Mouse (Mus musculus): ENCODE measurements at regions not wholly inside any gene's neighbourhood (a gene's known extent, or its start where the extent isn't known, plus 50 kb on each side); places are given as distances from the start of the nearest gene placed in this dataset.
A peak's percentile ranks its signal among the peaks of the same experiment; 100 is the strongest.
"Not testable (repeated sequence)": the region's sequence is repeated elsewhere in the genome, so short reads cannot be mapped to it uniquely, and the experiment has no call there.

DNA sequence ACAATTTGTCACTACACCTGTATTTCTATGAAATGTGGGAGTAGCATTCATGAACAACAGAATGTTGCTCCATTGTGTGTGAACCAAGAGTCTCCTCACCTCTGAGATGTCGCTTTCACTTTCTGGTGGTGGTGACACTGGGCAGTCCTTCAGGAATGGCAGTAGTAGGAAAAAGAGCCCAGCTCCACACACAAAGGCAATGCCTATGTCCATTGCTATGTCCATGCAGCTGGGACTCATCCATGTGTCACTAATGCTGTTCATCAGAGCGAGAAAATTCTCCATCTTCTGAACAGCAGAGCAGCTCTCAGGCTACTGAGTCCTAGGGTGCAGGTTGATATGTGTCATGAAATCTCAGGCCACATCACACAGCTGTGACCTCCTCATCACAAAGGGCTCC, 65.0 kb upstream of the Gm30302 start:
- not testable (repeated sequence) for H3K27me3 ChIP-seq (ENCODE audit: control insufficient read depth, insufficient read depth, low read length); H3K27ac ChIP-seq (ENCODE audit: control insufficient read depth, insufficient read depth, low read depth, low read length); H3K36me3 ChIP-seq (ENCODE audit: control insufficient read depth, insufficient read depth, low read length); H3K4me1 ChIP-seq (ENCODE audit: control insufficient read depth, insufficient read depth, low read length)
- peak overlapping the region; percentile 58; the same call in 1 of the 2 replicates for H3K4me3 ChIP-seq (ENCODE audit: control insufficient read depth, low read depth, low read length)

DNA sequence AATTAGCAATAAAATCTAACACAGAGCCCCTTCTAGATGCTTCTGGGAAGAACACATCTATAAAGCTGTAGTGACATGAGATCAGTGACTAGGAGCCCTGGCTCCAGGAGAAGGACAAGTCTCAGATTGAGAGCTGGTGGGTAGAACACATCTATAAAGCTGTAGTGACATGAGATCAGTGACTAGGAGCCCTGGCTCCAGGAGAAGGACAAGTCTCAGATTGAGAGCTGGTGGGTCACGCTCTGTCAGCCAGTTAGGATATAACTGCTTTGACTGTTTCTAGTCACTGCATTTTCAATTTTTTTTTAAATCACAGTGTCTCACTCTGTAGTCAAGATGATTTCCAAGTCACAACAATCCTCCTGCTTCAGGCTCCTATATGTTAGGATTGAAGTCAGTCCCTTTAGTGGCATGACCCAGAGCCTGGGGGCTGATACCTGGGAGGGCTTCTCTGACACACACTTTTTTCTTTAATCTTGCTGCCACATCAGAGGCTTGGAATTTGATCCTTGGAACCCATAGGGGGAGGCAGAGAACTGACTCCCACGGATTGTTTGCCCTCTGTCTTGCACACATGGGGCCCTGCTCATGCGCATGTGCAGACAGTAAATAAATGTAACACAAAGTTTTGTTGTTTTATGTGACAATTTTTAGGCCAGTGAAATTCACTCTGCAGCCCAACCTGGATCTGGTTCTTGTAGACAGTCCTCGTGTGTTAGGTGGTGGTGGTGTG, 50.9 kb upstream of the Gm30302 start:
- Histone ChIP-seq H3K4me3 (ENCODE audit: control insufficient read depth, low read depth, low read length) (no peak overlapping the region), H3K4me1 (ENCODE audit: control insufficient read depth, insufficient read depth, low read length) (no peaks in the 10 kb centered on the region), H3K27ac (ENCODE audit: control insufficient read depth, insufficient read depth, low read depth, low read length) (no peak overlapping the region), H3K27me3 (ENCODE audit: control insufficient read depth, insufficient read depth, low read length) (no peaks in the 10 kb centered on the region), H3K36me3 (ENCODE audit: control insufficient read depth, insufficient read depth, low read length) (peaks cover 1% of the 10 kb centered on the region)
- TF ChIP-seq POLR2A (IDR thresholded peaks at IDR 0.05; ENCODE audit: control insufficient read depth, low read depth, low read length) (no peak), CTCF (IDR thresholded peaks at IDR 0.05; ENCODE audit: control insufficient read depth, insufficient read depth, insufficient replicate concordance, low read depth, low read length) (no peak)
